Mouse (Mus musculus) spleen, postnatal 36 days (tissue): Measurements from ENCODE around the gene Olfr364-ps1.

Experiments used
- DNase-seq, 2 experiments: peaks; one replicate each; pipeline ENCODE4 v3.0.0; 2022; ENCODE audit warnings: low spot score in 2 of 2, mixed read lengths in 1 of 2

Gene Olfr364-ps1

DNA sequence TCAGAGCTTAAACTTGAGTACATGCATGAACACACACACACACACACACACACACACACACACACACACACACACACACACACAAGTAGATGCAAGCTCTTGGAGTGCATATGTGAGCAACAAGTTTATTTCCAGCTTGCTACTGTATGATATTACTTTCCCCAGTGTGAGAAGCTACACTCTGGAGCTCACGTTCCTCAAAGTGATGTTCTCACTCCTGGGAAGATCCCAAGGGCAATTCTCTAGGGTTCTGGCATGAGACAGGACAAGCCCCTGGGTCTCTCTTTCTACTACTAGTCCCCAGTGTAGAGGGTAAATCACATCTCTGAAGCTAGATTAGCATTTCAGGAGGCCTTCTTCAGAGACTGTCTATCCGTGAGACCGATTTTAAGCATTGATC is at the start of gene Olfr364-ps1:
Gene Olfr364-ps1, plus strand, starts transcription at position 301 of the 400 bp plus-strand sequence.
- no peak for DNase-seq

DNA sequence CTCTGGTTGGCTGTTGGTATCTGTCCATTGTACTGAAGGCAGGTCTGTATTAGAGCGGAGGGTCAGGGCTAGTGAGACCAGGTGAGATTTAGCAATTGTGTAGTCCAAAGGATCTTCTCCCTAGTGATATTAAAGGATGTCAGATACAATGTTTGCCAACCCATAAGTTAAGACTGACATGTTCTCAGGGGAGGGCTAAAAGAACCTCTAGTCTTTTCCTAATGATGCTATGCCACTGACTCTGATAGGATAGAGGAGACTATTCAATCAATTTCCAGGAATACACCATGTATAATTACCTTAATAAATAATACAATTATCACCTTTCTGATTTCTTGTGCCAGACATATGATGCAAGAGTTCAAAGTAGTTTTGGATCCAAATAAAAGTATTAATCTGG is 21.3 kb upstream of the Olfr364-ps1 start, which contains the start of gene Olfr362:
Gene Olfr362, minus strand, starts transcription at position 101 of the 400 bp plus-strand sequence.
- no peak for DNase-seq

DNA sequence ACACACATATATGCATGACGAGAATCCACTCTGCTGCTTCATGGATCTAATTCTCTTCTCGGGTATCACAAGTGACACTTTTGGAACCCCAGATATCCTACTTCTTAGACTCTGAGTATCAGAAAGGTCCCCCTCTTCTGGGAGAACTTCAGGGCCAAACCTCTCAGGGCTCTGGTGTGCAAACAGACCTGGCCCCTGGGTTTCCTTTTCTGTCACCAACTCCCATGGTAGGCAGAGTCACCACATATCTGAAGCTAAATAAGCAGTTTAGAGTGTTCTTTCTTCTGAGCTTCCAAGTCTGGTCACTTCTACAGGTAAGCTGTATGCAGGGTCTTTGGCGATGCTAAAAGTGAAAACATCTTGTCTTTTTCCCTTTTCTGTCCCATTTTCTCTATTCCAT is 48.8 kb downstream of the Olfr364-ps1 start, which contains the start of gene Olfr365:
Gene Olfr365, plus strand, starts transcription at position 301 of the 400 bp plus-strand sequence.
- DNase-seq: no peak
